Mouse (Mus musculus): ENCODE data around the gene Ngly1.
A peak's percentile ranks its signal among the peaks of the same experiment; 100 is the strongest.

DNA sequence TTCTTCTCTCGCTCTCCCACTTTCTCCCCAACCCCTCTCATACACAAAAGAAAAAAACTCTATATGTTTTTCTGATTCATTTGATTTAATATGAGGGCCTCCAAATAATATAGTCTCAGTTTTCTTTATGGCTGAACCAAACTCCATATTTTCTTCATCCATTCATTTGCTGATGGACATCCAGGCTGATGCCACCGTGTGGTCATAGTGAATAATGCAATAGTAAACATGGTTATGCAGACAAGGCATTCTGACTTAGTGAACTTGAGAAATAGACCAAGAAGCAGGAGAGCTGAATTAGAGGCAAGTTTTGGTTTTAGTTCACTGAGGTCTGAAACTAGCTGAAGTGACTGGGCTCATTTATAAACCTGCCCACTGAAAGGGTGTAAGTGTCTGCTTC lies 30.1 kb upstream of the Ngly1 start:
- no peak for TF ChIP-seq NELFE (IDR thresholded peaks at IDR 0.05; ENCODE audit: low read depth, low read length)
- TF ChIP-seq E2F4 (IDR thresholded peaks at IDR 0.05; ENCODE audit: insufficient replicate concordance, low read depth, low read length) = no peak
- no peak for TF ChIP-seq ZMIZ1 (IDR thresholded peaks at IDR 0.05; ENCODE audit: low read depth, low read length)
- 0 out of 2 replicates have a peak, but pooled peaks have one; percentile 28 for TF ChIP-seq JUND (conservative IDR thresholded peaks at IDR 0.05; ENCODE audit: low read depth, low read length)
- TF ChIP-seq TCF12 (IDR thresholded peaks at IDR 0.05; ENCODE audit: low read depth, low read length) = no peak
- TF ChIP-seq CTCF (conservative IDR thresholded peaks at IDR 0.05 in 1 of 2, IDR thresholded peaks at IDR 0.05 in 1 of 2; ENCODE audit: low read depth in 2 of 2, low read length in 2 of 2) = peak; percentile 38 to 75; a peak in 2 of 4 replicates
- peak; percentile 53; the same call in 1 of the 2 replicates for TF ChIP-seq MAFK (IDR thresholded peaks at IDR 0.05; ENCODE audit: insufficient replicate concordance, low read length)
- TF ChIP-seq ZNF384 (IDR thresholded peaks at IDR 0.05; ENCODE audit: low read depth, low read length) = no peak
- TF ChIP-seq KAT2A (IDR thresholded peaks at IDR 0.05; ENCODE audit: insufficient replicate concordance, low read length) = no peak
- no peak for TF ChIP-seq EP300 (IDR thresholded peaks at IDR 0.05; ENCODE audit: low read length)
- TF ChIP-seq POLR2AphosphoS2 (IDR thresholded peaks at IDR 0.05; ENCODE audit: low read depth, low read length) = no peak
- TF ChIP-seq MAX (IDR thresholded peaks at IDR 0.05; ENCODE audit: low read length) = no peak
